Mouse (Mus musculus) limb, embryonic 12.5 days (tissue): ENCODE data around the gene Gnb1. TPM values are rescaled to one million over a fixed set of nuclear protein-coding genes. Genes with fewer than 3 reads are reported as not detected.

Experiments
- ATAC-seq: fragments of 200-750 bp; cut with Nextera tagmentation; 2 replicates; pipeline ENCODE4 v1.8.0; 2017; ENCODE audit warnings: low read depth, moderate TSS enrichment; ENCODE audit not compliant: insufficient number of reproducible peaks, insufficient read depth, low FRiP score, low TSS enrichment
- H3K27ac ChIP-seq: fragments of 300-500 bp; sonication (generic); 2 replicates; pipeline ENCODE4 v1.5.1; 2016; ENCODE audit warnings: mild to moderate bottlenecking, moderate library complexity
- H3K27me3 ChIP-seq: fragments of 300-500 bp; sonication (generic); 2 replicates; pipeline ENCODE4 v1.6.1; 2016; ENCODE audit warnings: mild to moderate bottlenecking, moderate library complexity
- H3K36me3 ChIP-seq: fragments of 300-500 bp; sonication (generic); 2 replicates; pipeline ENCODE4 v1.6.1; 2016; ENCODE audit warnings: mild to moderate bottlenecking, moderate library complexity
- H3K4me1 ChIP-seq: fragments of 300-500 bp; sonication (generic); replicated peaks from 2 replicates; pipeline ENCODE4 v1.6.1; 2016
- H3K4me2 ChIP-seq: fragments of 300-500 bp; sonication (generic); 2 replicates; pipeline ENCODE4 v1.6.1; 2016; ENCODE audit warnings: mild to moderate bottlenecking, moderate library complexity
- H3K4me3 ChIP-seq: fragments of 300-500 bp; sonication (generic); replicated peaks from 2 replicates; pipeline ENCODE4 v1.5.1; 2016; ENCODE audit warnings: mild to moderate bottlenecking
- H3K9ac ChIP-seq: fragments of 300-500 bp; sonication (generic); replicated peaks from 2 replicates; pipeline ENCODE4 v1.6.1; 2016; ENCODE audit warnings: mild to moderate bottlenecking, moderate library complexity
- H3K9me3 ChIP-seq: fragments of 300-500 bp; sonication (generic); 2 replicates; pipeline ENCODE4 v1.6.1; 2016; ENCODE audit warnings: mild to moderate bottlenecking, moderate library complexity
- WGBS: fragments of 180-500 bp; shearing (Covaris S2); methylation state at CpG from one replicate; pipeline ENCODE4 v1.1.7; 2016; 5-methylcytosine and 5-hydroxymethylcytosine counted together
- polyA plus RNA-seq: library from polyadenylated mRNA; unstranded; fragments of >200 nt; fragmentation: Nextera tagmentation; extraction: Ambion mirVana; gene quantifications from 2 replicates; pipeline ENCODE4 v1.2.1, GENCODE M21; 2016

The Gnb1 gene
- polyA plus RNA-seq = 538 and 556 TPM in 2 replicates

DNA sequence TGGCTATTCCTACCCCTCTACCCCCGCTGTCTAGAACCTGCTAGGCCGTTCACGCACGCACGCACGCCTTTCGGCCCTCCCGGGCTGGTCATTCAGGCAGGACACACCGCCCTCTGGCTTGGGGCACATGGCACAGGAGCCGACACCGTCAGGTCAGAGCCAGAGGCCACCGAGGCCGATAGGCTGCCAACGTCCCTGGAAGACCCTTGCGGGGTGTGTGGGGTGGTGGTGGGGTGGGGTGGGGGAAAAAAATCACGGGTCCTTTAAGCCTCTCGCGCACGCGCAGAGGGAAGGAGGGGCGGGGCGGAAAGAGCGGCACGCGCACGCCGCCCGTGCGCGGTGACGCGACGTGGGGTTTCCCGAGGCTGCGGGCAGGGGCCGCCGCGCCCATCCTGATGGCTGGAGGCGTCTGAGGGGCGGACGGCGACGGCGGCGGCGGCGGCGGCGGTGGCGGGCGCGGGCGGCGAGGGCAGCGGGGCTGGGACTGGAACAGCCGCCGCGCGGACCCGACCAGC is at the start of gene Gnb1:
Gnb1 (plus strand) TSS at position 372 of the 515 bp plus-strand sequence.
- under 1% methylated on average over 49 of the region's 60 CpGs for WGBS
- Histone ChIP-seq H3K4me2 (peak within 1 kb of the TSS; percentile 78), H3K27ac (peak within 1 kb of the TSS; percentile 97), H3K9ac (peak within 1 kb of the TSS; percentile 100), H3K36me3 (0 out of 2 replicates have a peak, but pooled peaks cover 7% of the 10 kb centered on the region), H3K4me3 (peak within 1 kb of the TSS; percentile 90), H3K27me3 (no peaks in the 10 kb centered on the region), H3K4me1 (peaks cover 43% of the 10 kb centered on the region), H3K9me3 (no peaks in the 10 kb centered on the region)
- peak; percentile 75 for ATAC-seq

DNA sequence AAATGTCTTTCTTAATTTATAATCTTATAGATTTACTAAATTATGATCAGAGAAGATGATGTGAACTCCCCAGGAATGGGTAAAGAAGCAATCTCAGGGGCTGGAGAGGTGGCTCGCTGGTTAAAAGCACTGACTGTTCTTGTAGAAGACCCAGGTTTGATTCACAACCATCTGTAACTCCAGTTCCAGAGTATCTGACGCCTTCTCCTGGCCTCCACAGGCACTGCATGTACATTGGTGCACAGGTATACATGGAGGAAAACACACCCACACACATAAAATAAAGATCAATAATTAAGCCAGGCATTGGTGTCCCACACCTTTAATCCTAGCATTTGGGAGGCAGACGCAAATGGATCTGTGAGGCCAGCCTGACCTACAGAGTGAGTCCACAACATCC is 48.4 kb upstream of the Gnb1 start:
- Histone ChIP-seq H3K4me2 (no peak overlapping the region), H3K9me3 (no peaks in the 10 kb centered on the region), H3K4me3 (no peak overlapping the region), H3K36me3 (no peaks in the 10 kb centered on the region), H3K27ac (no peak overlapping the region), H3K27me3 (no peaks in the 10 kb centered on the region), H3K9ac (no peak overlapping the region), H3K4me1 (no peaks in the 10 kb centered on the region)
- ATAC-seq = no peak
- 73% methylated on average over 3 of the region's 3 CpGs for WGBS

- Histone ChIP-seq H3K4me1 (0 out of 2 replicates have a peak, but pooled peaks cover 4% of the 10 kb centered on the region), H3K27me3 (peaks cover 7% of the 10 kb centered on the region; the same call in 1 of the 2 replicates), H3K36me3 (no peaks in the 10 kb centered on the region), H3K9me3 (no peaks in the 10 kb centered on the region), H3K9ac (0 out of 2 replicates have a peak overlapping the region, but pooled peaks have one; percentile 8), H3K4me3 (no peak overlapping the region), H3K27ac (no peak overlapping the region), H3K4me2 (no peak overlapping the region)
- WGBS = 26% methylated on average over 10 of the region's 10 CpGs
- ATAC-seq = no peak
Observed at GRCm38 (mm10) chr4:155451597-155451996, 39.6 kb upstream of the Gnb1 start.

GRCm38 (mm10) chr4:155458575-155458974 is 32.6 kb upstream of the Gnb1 start:
- ATAC-seq = no peak
- Histone ChIP-seq H3K27ac (no peak overlapping the region), H3K4me1 (no peaks in the 10 kb centered on the region), H3K27me3 (peaks cover 13% of the 10 kb centered on the region; the same call in 1 of the 2 replicates), H3K9me3 (no peaks in the 10 kb centered on the region), H3K9ac (no peak overlapping the region), H3K36me3 (no peaks in the 10 kb centered on the region), H3K4me3 (no peak overlapping the region), H3K4me2 (no peak overlapping the region)
- WGBS = 75% methylated on average over 5 of the region's 5 CpGs

DNA sequence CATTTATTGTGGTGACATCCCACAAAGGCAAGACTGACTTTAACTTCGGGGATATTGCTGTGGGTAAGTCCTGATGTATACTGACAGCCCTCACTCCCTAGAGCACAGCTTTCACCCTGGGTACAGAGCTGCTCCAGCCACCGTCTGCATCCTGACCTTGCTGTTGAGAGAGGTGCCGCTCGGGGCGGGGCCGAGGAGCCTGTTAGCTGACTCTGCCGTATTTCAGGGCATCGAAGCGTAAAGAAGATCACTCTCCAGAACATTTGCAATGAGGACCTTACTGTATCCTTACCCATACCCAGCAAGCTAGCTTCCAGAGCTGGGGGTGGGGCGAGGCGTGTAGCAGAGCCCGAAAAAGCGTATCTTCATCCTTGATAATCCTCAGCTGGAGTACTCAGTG is 28.1 kb upstream of the Gnb1 start:
- no peaks in the 10 kb centered on the region for H3K4me1 ChIP-seq
- no peak overlapping the region for H3K4me3 ChIP-seq
- no peaks in the 10 kb centered on the region for H3K36me3 ChIP-seq
- 82% methylated on average over 13 of the region's 13 CpGs for WGBS
- H3K9ac ChIP-seq = no peak overlapping the region
- no peak overlapping the region for H3K27ac ChIP-seq
- peaks cover 16% of the 10 kb centered on the region for H3K27me3 ChIP-seq
- no peak for ATAC-seq
- no peaks in the 10 kb centered on the region for H3K9me3 ChIP-seq
- H3K4me2 ChIP-seq = no peak overlapping the region

GRCm38 (mm10) chr4:155463611-155464010 is 27.6 kb upstream of the Gnb1 start:
- no peak overlapping the region for H3K4me2 ChIP-seq
- H3K9ac ChIP-seq = no peak overlapping the region
- no peak overlapping the region for H3K27ac ChIP-seq
- peaks cover 16% of the 10 kb centered on the region for H3K27me3 ChIP-seq
- H3K4me1 ChIP-seq = no peaks in the 10 kb centered on the region
- ATAC-seq = no peak
- no peaks in the 10 kb centered on the region for H3K36me3 ChIP-seq
- no peaks in the 10 kb centered on the region for H3K9me3 ChIP-seq
- no peak overlapping the region for H3K4me3 ChIP-seq
- 92% methylated on average over 6 of the region's 6 CpGs for WGBS

DNA sequence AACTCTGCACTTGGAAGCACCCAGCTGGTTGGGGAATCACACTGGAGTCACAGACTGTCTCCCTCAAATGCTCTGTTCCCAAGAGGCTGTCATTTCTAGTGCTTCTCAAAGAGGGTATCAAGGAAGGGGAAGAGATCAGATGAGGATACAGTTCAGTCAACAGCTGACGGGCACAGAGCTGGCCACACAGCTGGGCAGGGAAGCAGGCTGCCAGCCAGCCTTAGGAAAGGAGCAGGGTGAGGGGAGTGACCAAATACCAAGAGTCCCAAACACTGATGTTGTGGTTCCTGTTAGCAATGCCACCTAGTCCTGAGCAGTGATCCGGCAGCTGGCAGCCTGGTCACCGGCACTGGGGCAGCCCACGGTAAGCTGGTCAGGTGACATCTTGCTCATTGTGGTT is 27.1 kb upstream of the Gnb1 start:
- Histone ChIP-seq H3K4me1 (peaks cover 2% of the 10 kb centered on the region; the same call in 1 of the 2 replicates), H3K9ac (no peak overlapping the region), H3K27me3 (peaks cover 18% of the 10 kb centered on the region), H3K4me3 (no peak overlapping the region), H3K27ac (no peak overlapping the region), H3K4me2 (no peak overlapping the region), H3K9me3 (no peaks in the 10 kb centered on the region), H3K36me3 (no peaks in the 10 kb centered on the region)
- 83% methylated on average over 4 of the region's 4 CpGs for WGBS
- no peak for ATAC-seq

DNA sequence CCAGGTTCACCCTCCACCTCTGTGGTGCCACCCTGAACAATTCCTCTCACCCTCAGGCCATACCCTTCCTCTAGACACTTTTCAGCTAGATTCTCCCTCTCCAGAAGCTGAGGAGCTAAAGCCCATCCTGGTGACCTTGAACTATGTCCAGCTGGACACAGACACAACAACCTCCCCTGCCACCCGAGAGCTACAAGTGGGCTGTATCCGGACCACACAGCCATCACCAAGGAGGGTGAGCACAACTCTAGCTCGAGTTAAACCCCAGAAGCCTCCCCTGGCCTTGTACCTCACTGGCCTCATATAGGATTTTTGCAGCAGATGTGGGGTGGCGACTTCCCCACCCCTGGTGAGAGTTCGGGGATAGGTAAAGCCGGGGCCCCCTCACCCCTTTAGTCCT is 25.6 kb upstream of the Gnb1 start:
- Histone ChIP-seq H3K9ac (no peak overlapping the region), H3K4me3 (no peak overlapping the region), H3K9me3 (no peaks in the 10 kb centered on the region), H3K27ac (no peak overlapping the region), H3K36me3 (no peaks in the 10 kb centered on the region), H3K27me3 (peaks cover 27% of the 10 kb centered on the region), H3K4me1 (peaks cover 5% of the 10 kb centered on the region), H3K4me2 (no peak overlapping the region)
- 80% methylated on average over 6 of the region's 6 CpGs for WGBS
- ATAC-seq = no peak

DNA sequence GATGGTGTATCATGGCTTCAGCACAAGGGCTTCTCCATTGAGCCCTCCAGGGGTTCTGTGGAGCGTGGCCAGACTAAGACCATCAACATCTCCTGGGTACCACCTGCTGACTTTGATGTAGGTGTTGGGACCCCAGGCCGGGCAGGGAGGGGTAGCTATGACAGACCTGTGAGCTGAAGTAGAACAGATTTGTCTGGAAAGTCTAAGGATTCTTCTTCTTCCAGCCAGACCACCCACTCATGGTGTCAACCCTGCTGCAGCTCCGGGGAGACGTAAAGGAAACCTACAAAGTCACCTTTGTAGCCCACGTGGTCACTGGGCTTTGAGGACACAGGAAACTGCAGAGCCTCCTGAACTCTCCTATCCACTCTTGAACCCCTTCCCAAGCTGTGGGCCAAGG is 25.1 kb upstream of the Gnb1 start:
- Histone ChIP-seq H3K9ac (no peak overlapping the region), H3K27me3 (peaks cover 32% of the 10 kb centered on the region), H3K27ac (no peak overlapping the region), H3K9me3 (no peaks in the 10 kb centered on the region), H3K4me1 (peaks cover 5% of the 10 kb centered on the region), H3K36me3 (no peaks in the 10 kb centered on the region), H3K4me3 (no peak overlapping the region), H3K4me2 (no peak overlapping the region)
- ATAC-seq = no peak
- 84% methylated on average over 5 of the region's 5 CpGs for WGBS

GRCm38 (mm10) chr4:155467237-155468010 is 23.7 kb upstream of the Gnb1 start:
- Histone ChIP-seq H3K27ac (no peak overlapping the region), H3K4me2 (no peak overlapping the region), H3K36me3 (no peaks in the 10 kb centered on the region), H3K9me3 (no peaks in the 10 kb centered on the region), H3K4me3 (no peak overlapping the region), H3K9ac (no peak overlapping the region), H3K27me3 (peaks cover 38% of the 10 kb centered on the region), H3K4me1 (peaks cover 5% of the 10 kb centered on the region)
- 78% methylated on average over 13 of the region's 13 CpGs for WGBS
- no peak for ATAC-seq

DNA sequence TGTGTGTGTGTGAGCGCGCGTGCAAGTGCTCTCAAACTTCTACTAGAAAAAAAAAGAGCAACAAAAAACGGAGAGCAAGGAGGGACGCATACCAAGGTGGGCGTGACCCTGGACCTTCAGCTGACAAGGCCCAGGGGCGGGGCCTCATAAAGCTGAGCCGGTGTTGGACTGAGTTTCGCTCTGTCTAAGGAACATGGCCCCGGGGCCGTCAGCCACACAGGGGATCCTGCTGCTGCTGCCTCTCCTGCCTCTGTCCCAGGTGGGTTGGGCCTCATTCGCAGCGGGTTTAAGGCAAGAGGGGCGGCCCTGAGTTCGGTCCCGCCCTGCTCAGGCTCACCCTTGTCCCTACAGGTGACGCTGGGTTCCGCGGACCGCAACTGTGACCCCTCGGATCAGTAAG is 22.2 kb upstream of the Gnb1 start, which contains the start of gene Tmem52:
Tmem52 (plus strand) TSS at position 163 of the 400 bp plus-strand sequence.
- 0 out of 2 replicates have a peak, but pooled peaks have one; percentile 54 for ATAC-seq
- Histone ChIP-seq H3K4me3 (peak within 1 kb of the TSS; percentile 28), H3K9me3 (no peaks in the 10 kb centered on the region), H3K27ac (no peak within 1 kb of the TSS), H3K9ac (no peak within 1 kb of the TSS; the same call in 1 of the 2 replicates), H3K4me2 (peak within 1 kb of the TSS; percentile 55), H3K27me3 (peaks cover 38% of the 10 kb centered on the region), H3K4me1 (peaks cover 5% of the 10 kb centered on the region), H3K36me3 (no peaks in the 10 kb centered on the region)
- 16% methylated on average over 21 of the region's 21 CpGs for WGBS
